In genomic region chr1:77556199-77556598, GRCm38 (mm10) we compare ENCODE assay signal across 25 mouse cellular contexts. TPM values are rescaled to one million over a fixed set of nuclear protein-coding genes. Genes with fewer than 3 reads are reported as not detected.
DNase-seq lines count a peak whose midpoint lies in the region; ATAC-seq and TF ChIP-seq lines count a peak whose summit lies in the region.
"Had no signal": no experiment of that assay in that cellular context is flagged by ENCODE, and none has a peak within 500 bp of the region (broad histone marks: within the 10 kb centered on the region; RNA-seq: fewer than 3 reads in every experiment).

No protein-coding gene starts in this region.

- WGBS in hindbrain, embryonic 14.5 days = 36% methylated on average over 3 of the region's 3 CpGs
- WGBS in hindbrain, embryonic 16.5 days = 21% methylated on average over 3 of the region's 3 CpGs
- WGBS in midbrain, embryonic 12.5 days = 51% methylated on average over 3 of the region's 3 CpGs
- WGBS in midbrain, postnatal 0 days = 31% methylated on average over 3 of the region's 3 CpGs
- WGBS in kidney, adult 2 months = 78% methylated on average over 3 of the region's 3 CpGs

- H3K27me3 ChIP-seq in hindbrain, embryonic 14.5 days (ENCODE audit: control insufficient read depth, insufficient read depth, low read length) = no peaks in the 10 kb centered on the region
- H3K27me3 ChIP-seq in hindbrain, embryonic 16.5 days (replicated peaks; ENCODE audit: control insufficient read depth, insufficient read depth, low read length) = no peaks in the 10 kb centered on the region
- no peaks in the 10 kb centered on the region for H3K27me3 ChIP-seq in midbrain, embryonic 12.5 days
- no peaks in the 10 kb centered on the region for H3K27me3 ChIP-seq in midbrain, postnatal 0 days (ENCODE audit: insufficient read depth, low read length)
- H3K27me3 ChIP-seq in kidney, adult 2 months (replicated peaks; ENCODE audit: control insufficient read depth, insufficient read depth, low read length) = no peaks in the 10 kb centered on the region
- H3K27me3 ChIP-seq: embryonic facial prominence, embryonic 13.5 days; forebrain, embryonic 13.5 days; hindbrain, embryonic 15.5 days had no signal

- H3K4me3 ChIP-seq in hindbrain, embryonic 14.5 days (replicated peaks; ENCODE audit: low read length) = no peak overlapping the region
- H3K4me3 ChIP-seq in hindbrain, embryonic 16.5 days (ENCODE audit: low read length) = no peak overlapping the region
- H3K4me3 ChIP-seq in midbrain, embryonic 12.5 days = no peak overlapping the region
- no peak overlapping the region for H3K4me3 ChIP-seq in midbrain, postnatal 0 days (ENCODE audit: low read depth, low read length)
- no peak overlapping the region for H3K4me3 ChIP-seq in kidney, adult 2 months (ENCODE audit: insufficient read depth, low read depth, low read length)
- H3K4me3 ChIP-seq: embryonic facial prominence, embryonic 10.5 days; embryonic facial prominence, embryonic 13.5 days; erythroblast, embryonic 14.5 days; forebrain, embryonic 13.5 days; gastrocnemius, adult 2 months; hindbrain, embryonic 15.5 days had no signal

- no peak for ATAC-seq in hindbrain, embryonic 14.5 days (ENCODE audit: low FRiP score)
- no peak for ATAC-seq in hindbrain, embryonic 16.5 days
- ATAC-seq in midbrain, embryonic 12.5 days (ENCODE audit: low FRiP score, low read depth) = peak; percentile 59; the same call in 1 of the 2 replicates
- no peak for ATAC-seq in midbrain, postnatal 0 days (ENCODE audit: low FRiP score)
- ATAC-seq: CD4-positive, CD25-positive, alpha-beta regulatory T cell, adult 4 months; forebrain, embryonic 13.5 days; forebrain, postnatal 0 days had no signal

- no peaks in the 10 kb centered on the region for H3K36me3 ChIP-seq in hindbrain, embryonic 14.5 days (replicated peaks; ENCODE audit: control insufficient read depth, insufficient read depth)
- no peaks in the 10 kb centered on the region for H3K36me3 ChIP-seq in hindbrain, embryonic 16.5 days (ENCODE audit: control insufficient read depth, insufficient read depth, low read length)
- no peaks in the 10 kb centered on the region for H3K36me3 ChIP-seq in midbrain, embryonic 12.5 days
- no peaks in the 10 kb centered on the region for H3K36me3 ChIP-seq in midbrain, postnatal 0 days (ENCODE audit: insufficient read depth, low read length)
- H3K36me3 ChIP-seq in kidney, adult 2 months (ENCODE audit: control insufficient read depth, insufficient read depth, low read length) = no peaks in the 10 kb centered on the region
- H3K36me3 ChIP-seq: embryonic facial prominence, embryonic 10.5 days; embryonic facial prominence, embryonic 13.5 days; hindbrain, embryonic 15.5 days had no signal

- H3K9me3 ChIP-seq in hindbrain, embryonic 14.5 days (ENCODE audit: control insufficient read depth, low read length) = no peaks in the 10 kb centered on the region; the same call in 1 of the 2 replicates
- H3K9me3 ChIP-seq in hindbrain, embryonic 16.5 days (ENCODE audit: control insufficient read depth, low read length) = no peaks in the 10 kb centered on the region
- no peaks in the 10 kb centered on the region for H3K9me3 ChIP-seq in midbrain, embryonic 12.5 days
- H3K9me3 ChIP-seq in midbrain, postnatal 0 days (ENCODE audit: low read length) = no peaks in the 10 kb centered on the region
- H3K9me3 ChIP-seq: embryonic facial prominence, embryonic 10.5 days; embryonic facial prominence, embryonic 13.5 days; forebrain, embryonic 13.5 days; hindbrain, embryonic 15.5 days had no signal

- H3K4me2 ChIP-seq in hindbrain, embryonic 14.5 days (replicated peaks) = no peak overlapping the region
- H3K4me2 ChIP-seq in hindbrain, embryonic 16.5 days (ENCODE audit: low read length) = no peak overlapping the region
- H3K4me2 ChIP-seq in midbrain, embryonic 12.5 days (replicated peaks) = no peak overlapping the region
- no peak overlapping the region for H3K4me2 ChIP-seq in midbrain, postnatal 0 days (ENCODE audit: low read depth, low read length, poor library complexity, severe bottlenecking)
- H3K4me2 ChIP-seq: embryonic facial prominence, embryonic 13.5 days; forebrain, embryonic 13.5 days; heart, embryonic 11.5 days; hindbrain, embryonic 15.5 days had no signal

- no peak overlapping the region for H3K9ac ChIP-seq in hindbrain, embryonic 14.5 days
- H3K9ac ChIP-seq in hindbrain, embryonic 16.5 days (ENCODE audit: low read depth, low read length) = no peak overlapping the region
- H3K9ac ChIP-seq in midbrain, embryonic 12.5 days (replicated peaks) = no peak overlapping the region
- H3K9ac ChIP-seq in midbrain, postnatal 0 days (replicated peaks; ENCODE audit: low read length, poor library complexity, severe bottlenecking) = no peak overlapping the region
- H3K9ac ChIP-seq: embryonic facial prominence, embryonic 13.5 days; forebrain, embryonic 13.5 days; forebrain, postnatal 0 days; hindbrain, embryonic 15.5 days had no signal

- peaks cover 5% of the 10 kb centered on the region; the same call in 1 of the 2 replicates for H3K4me1 ChIP-seq in hindbrain, embryonic 14.5 days (replicated peaks; ENCODE audit: control insufficient read depth, insufficient read depth, low read length)
- H3K4me1 ChIP-seq in hindbrain, embryonic 16.5 days (ENCODE audit: control insufficient read depth, insufficient read depth, low read depth, low read length) = peaks cover 3% of the 10 kb centered on the region; the same call in 1 of the 2 replicates
- H3K4me1 ChIP-seq in midbrain, embryonic 12.5 days = peaks cover 18% of the 10 kb centered on the region
- H3K4me1 ChIP-seq in midbrain, postnatal 0 days (ENCODE audit: insufficient read depth, low read length) = no peaks in the 10 kb centered on the region
- H3K4me1 ChIP-seq in kidney, adult 2 months (ENCODE audit: control insufficient read depth, insufficient read depth, low read length) = no peaks in the 10 kb centered on the region
- H3K4me1 ChIP-seq: embryonic facial prominence, embryonic 10.5 days; embryonic facial prominence, embryonic 13.5 days had no signal

- TF ChIP-seq CTCF in midbrain, postnatal 0 days (IDR thresholded peaks at IDR 0.05) = no peak
- no peak for TF ChIP-seq CTCF in brain, embryonic 14.5 days (IDR thresholded peaks at IDR 0.05; ENCODE audit: borderline replicate concordance, extremely low read depth, insufficient read depth, insufficient read length)
- TF ChIP-seq CTCF in kidney, adult 2 months (conservative IDR thresholded peaks at IDR 0.05; ENCODE audit: insufficient read depth, insufficient read length, low read depth, low read length) = no peak

- no peak for DNase-seq in hindbrain, embryonic 14.5 days (ENCODE audit: low spot score)
- DNase-seq in midbrain, postnatal 0 days (ENCODE audit: low spot score) = no peak
- peak; percentile 47 for DNase-seq in brain, embryonic 14.5 days (ENCODE audit: low read depth)
- no peak for DNase-seq in kidney, adult 2 months
- DNase-seq: adrenal gland, adult 2 months; adrenal gland, postnatal 14 days; cerebellum, adult 11-12 months; cerebellum, adult 8-10 months; cerebellum, postnatal 10 days; cerebellum, postnatal 36 days; embryo, embryonic 11 days; forebrain, postnatal 0 days; gastrocnemius, adult 2 months; gastrocnemius, postnatal 14 days; heart, adult 11 months had no signal

- 0 out of 2 replicates have a peak overlapping the region, but pooled peaks have one; percentile 15 for H3K27ac ChIP-seq in hindbrain, embryonic 14.5 days
- H3K27ac ChIP-seq in hindbrain, embryonic 16.5 days (ENCODE audit: low read depth, low read length) = no peak overlapping the region
- peak overlapping the region; percentile 30; the same call in 1 of the 2 replicates for H3K27ac ChIP-seq in midbrain, embryonic 12.5 days (replicated peaks)
- H3K27ac ChIP-seq in midbrain, postnatal 0 days (ENCODE audit: low read depth, low read length) = no peak overlapping the region
- H3K27ac ChIP-seq in kidney, adult 2 months (ENCODE audit: insufficient read depth, low read depth, low read length) = no peak overlapping the region
- H3K27ac ChIP-seq: embryonic facial prominence, embryonic 10.5 days; embryonic facial prominence, embryonic 13.5 days; forebrain, embryonic 13.5 days; gastrocnemius, adult 2 months; hindbrain, embryonic 15.5 days had no signal

- no peak for TF ChIP-seq POLR2A in brain, embryonic 14.5 days (IDR thresholded peaks at IDR 0.05; ENCODE audit: borderline replicate concordance, extremely low read depth, insufficient read depth, insufficient read length, poor library complexity, severe bottlenecking)
- TF ChIP-seq POLR2A in kidney, adult 2 months (IDR thresholded peaks at IDR 0.05; ENCODE audit: low read depth, low read length) = no peak

RNA-seq across cellular contexts. Expression of gene Epha4, which starts 41.3 kb away (rescaled TPM):
- 49.3 and 50.0 TPM in 2 replicates for polyA plus RNA-seq in hindbrain, embryonic 14.5 days (2014; fragmentation: Nextera tagmentation; extraction: Ambion mirVana)
- 37.7 and 40.8 TPM in 2 replicates for polyA plus RNA-seq in hindbrain, embryonic 16.5 days (2015; fragmentation: Nextera tagmentation; extraction: Ambion mirVana)
- polyA plus RNA-seq in midbrain, embryonic 12.5 days (2016; fragmentation: Nextera tagmentation; extraction: Ambion mirVana) = 32.9 and 39.4 TPM in 2 replicates
- total RNA-seq in midbrain, postnatal 0 days (2014; rRNA removed) = 66.6 and 68.8 TPM in 2 replicates
- 23.3 and 26.6 TPM in 2 replicates for polyA plus RNA-seq in midbrain, postnatal 0 days (2015; fragmentation: Nextera tagmentation; extraction: Ambion mirVana)
- polyA plus RNA-seq in brain, embryonic 14.5 days (2012; rRNA removed) = 56.5 and 61.0 TPM in 2 replicates
- polyA plus RNA-seq in kidney, adult 2 months (2012; rRNA removed) = 5.1 and 5.2 TPM in 2 replicates
- total RNA-seq: MEL had no signal
- polyA plus RNA-seq: erythroblast, embryonic 14.5 days had no signal

Comparison
In these comparisons a context has a peak if more than half of its experiments do, and no peak if none do; other contexts are left out.
1. H3K27ac ChIP-seq: peak in hindbrain, embryonic 14.5 days (single experiment) and midbrain, embryonic 12.5 days (single experiment); none in hindbrain, embryonic 16.5 days (single experiment), midbrain, postnatal 0 days (single experiment) and kidney, adult 2 months (single experiment).